Mouse (Mus musculus) bone marrow macrophage, adult 2 months (primary cell): ENCODE measurements around the gene Tspan4. TPM values are rescaled to one million over a fixed set of nuclear protein-coding genes. Genes with fewer than 3 reads are reported as not detected.

Source experiments
- H3K27ac ChIP-seq: 2 replicates; pipeline ENCODE4 v1.5.1; 2012; ENCODE audit warnings: low read depth, low read length; ENCODE audit not compliant: insufficient read depth
- H3K4me1 ChIP-seq: 2 replicates; pipeline ENCODE4 v1.6.1; 2012; ENCODE audit warnings: low read length; ENCODE audit not compliant: control insufficient read depth, insufficient read depth
- H3K4me3 ChIP-seq: 2 replicates; pipeline ENCODE4 v1.5.1; 2012; ENCODE audit warnings: mild to moderate bottlenecking, low read length, moderate library complexity; ENCODE audit not compliant: insufficient read depth
- CTCF ChIP-seq: IDR thresholded peaks from 2 replicates; pipeline ENCODE4 v1.5.1; 2012; ENCODE audit warnings: low read depth, mild to moderate bottlenecking, low read length, moderate library complexity
- POLR2A ChIP-seq: IDR thresholded peaks from 2 replicates; pipeline ENCODE4 v1.6.1; 2012; ENCODE audit warnings: mild to moderate bottlenecking, low read depth, low read length, borderline replicate concordance
- polyA plus RNA-seq: library from polyadenylated mRNA; stranded (reverse); fragments of >200 nt; gene quantifications from 2 replicates; pipeline ENCODE4 v1.2.4, GENCODE M21; 2012; ENCODE audit not compliant: missing spikeins, insufficient read depth, insufficient read length

The Tspan4 gene
- polyA plus RNA-seq, 1 experiment, result 102 TPM

DNA sequence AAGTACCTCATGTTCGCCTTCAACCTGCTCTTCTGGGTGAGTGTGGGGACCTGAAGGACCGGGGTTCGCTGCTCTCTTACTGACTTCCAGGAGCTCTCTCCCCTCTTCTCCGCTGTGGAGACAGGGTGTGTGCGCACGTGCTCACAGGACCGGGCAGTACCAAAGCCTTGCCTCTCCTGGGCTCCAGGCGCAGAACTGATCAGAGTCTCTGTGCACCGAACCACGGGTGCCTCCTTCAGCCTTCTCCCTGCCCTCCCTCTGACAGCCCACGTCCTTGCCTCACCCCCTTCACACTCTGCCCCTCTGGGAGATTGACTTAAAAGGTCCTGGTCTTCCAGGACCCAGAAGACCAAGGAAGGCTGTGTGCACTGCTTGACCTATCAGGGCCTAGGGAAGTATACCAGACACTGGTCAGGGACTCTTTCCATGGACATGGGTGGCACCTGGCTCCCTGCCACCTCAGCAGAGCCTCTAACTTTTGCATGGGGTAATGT is 7.5 kb downstream of the Tspan4 start:
- H3K4me1 ChIP-seq, result peaks cover 29% of the 10 kb centered on the region
- TF ChIP-seq CTCF (no peak), POLR2A (no peak)
- H3K4me3 ChIP-seq, result no peak overlapping the region
- no peak overlapping the region for H3K27ac ChIP-seq

DNA sequence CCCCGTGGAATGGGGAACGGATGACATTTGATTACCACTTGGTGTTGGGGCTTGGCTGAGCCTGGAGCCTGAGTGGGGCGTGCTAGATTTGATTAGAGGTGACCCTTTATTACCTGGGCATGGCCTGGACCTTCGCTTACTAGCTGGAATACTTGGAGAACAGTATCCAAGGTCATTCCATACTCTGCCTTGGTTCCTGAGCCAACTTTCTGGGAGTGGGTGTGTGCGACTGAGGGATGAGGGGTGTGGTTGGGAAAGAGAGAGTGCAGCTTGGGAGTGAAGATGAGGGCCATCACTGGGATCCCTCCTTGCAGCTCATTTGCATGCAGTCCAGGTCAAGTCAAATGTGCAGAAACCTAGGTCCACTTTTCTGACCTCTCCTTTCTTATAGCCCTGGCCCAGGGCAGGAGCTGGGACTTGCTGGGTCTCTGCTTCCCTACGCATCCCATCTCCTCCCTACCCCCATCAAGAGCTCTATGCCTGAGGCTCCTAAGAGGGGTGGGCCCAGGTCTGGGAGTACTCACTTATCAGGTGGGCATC is 8.1 kb downstream of the Tspan4 start:
- peaks cover 29% of the 10 kb centered on the region for H3K4me1 ChIP-seq
- no peak overlapping the region for H3K27ac ChIP-seq
- TF ChIP-seq POLR2A (no peak), CTCF (no peak)
- no peak overlapping the region for H3K4me3 ChIP-seq

DNA sequence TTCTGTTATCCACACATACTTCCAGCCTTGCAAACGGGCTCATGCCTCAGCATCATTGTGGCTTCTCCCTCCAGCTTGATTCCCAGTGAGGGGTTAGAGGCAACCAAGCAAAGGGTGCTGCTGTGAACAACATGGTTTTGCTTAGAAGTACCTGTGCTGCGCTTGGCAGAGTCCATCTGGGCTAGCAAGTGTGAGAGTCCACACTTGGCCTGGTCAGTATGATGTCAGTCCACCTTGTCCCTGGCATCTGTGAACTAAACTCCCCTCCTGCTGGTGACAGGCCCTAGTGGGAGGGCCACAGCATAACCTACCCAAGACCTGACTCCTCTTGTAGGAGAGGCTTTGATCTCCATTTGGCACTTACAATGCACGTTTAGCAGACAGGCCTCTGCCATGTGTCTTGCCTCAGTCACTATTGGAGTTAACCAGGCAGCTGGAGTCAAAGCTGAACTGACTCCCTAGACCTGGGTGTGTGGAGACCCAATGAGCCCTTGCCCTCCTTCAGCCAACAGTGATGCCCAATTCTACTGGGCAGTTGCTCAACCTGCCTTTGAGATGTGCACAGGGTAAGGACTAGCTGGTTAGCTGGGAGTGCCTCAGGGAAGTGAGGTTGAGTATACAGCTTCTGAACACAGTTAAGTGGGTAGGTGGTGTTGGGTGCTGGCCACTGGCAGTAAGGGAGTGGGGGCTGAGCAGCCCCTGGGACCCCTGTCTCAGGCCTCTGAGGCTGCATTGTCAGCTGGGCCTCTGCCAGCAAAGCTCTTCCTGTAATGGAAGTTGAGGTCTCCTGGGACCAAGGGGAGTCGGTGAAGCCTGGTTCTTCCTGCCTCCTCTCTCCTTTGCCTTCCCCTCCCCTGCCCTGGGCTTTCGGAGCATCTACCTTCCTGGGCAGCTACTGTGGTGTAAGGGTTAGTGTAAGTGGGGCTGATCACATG is 9.4 kb downstream of the Tspan4 start:
- Histone ChIP-seq H3K4me1 (peaks cover 31% of the 10 kb centered on the region), H3K4me3 (no peak overlapping the region), H3K27ac (no peak overlapping the region)
- TF ChIP-seq POLR2A, result no peak
- no peak for TF ChIP-seq CTCF

- peaks cover 35% of the 10 kb centered on the region for H3K4me1 ChIP-seq
- no peak overlapping the region for H3K4me3 ChIP-seq
- no peak overlapping the region for H3K27ac ChIP-seq
- no peak for TF ChIP-seq CTCF
- no peak for TF ChIP-seq POLR2A
These were observed 10.1 kb downstream of the Tspan4 start for GRCm38 (mm10) chr7:141485186-141485585.

- TF ChIP-seq POLR2A (no peak), CTCF (no peak)
- no peak overlapping the region for H3K27ac ChIP-seq
- peaks cover 35% of the 10 kb centered on the region for H3K4me1 ChIP-seq
- no peak overlapping the region for H3K4me3 ChIP-seq
These were observed 10.6 kb downstream of the Tspan4 start for GRCm38 (mm10) chr7:141485606-141486005.

- peaks cover 36% of the 10 kb centered on the region for H3K4me1 ChIP-seq
- H3K4me3 ChIP-seq, result no peak overlapping the region
- no peak for TF ChIP-seq POLR2A
- no peak for TF ChIP-seq CTCF
- no peak overlapping the region for H3K27ac ChIP-seq
These were observed 11.2 kb downstream of the Tspan4 start for GRCm38 (mm10) chr7:141486239-141486638.

GRCm38 (mm10) chr7:141487141-141487540 is 12.1 kb downstream of the Tspan4 start:
- TF ChIP-seq POLR2A (no peak), CTCF (no peak)

GRCm38 (mm10) chr7:141491151-141491550 is 16.1 kb downstream of the Tspan4 start:
- no peak overlapping the region for H3K4me3 ChIP-seq
- peaks cover 39% of the 10 kb centered on the region for H3K4me1 ChIP-seq
- peak overlapping the region; percentile 77 for H3K27ac ChIP-seq
- peak; percentile 42; the same call in 1 of the 2 replicates for TF ChIP-seq CTCF
- TF ChIP-seq POLR2A, result no peak

More at GRCm38 (mm10) chr7:141487141-141487540, 12.1 kb downstream of the Tspan4 start:
- Histone ChIP-seq H3K4me1 (peaks cover 39% of the 10 kb centered on the region), H3K4me3 (no peak overlapping the region), H3K27ac (no peak overlapping the region)

GRCm38 (mm10) chr7:141492738-141493137 is 17.7 kb downstream of the Tspan4 start:
- H3K27ac ChIP-seq, result no peak overlapping the region
- H3K4me1 ChIP-seq, result peaks cover 38% of the 10 kb centered on the region
- no peak for TF ChIP-seq POLR2A
- no peak for TF ChIP-seq CTCF
- H3K4me3 ChIP-seq, result no peak overlapping the region

- TF ChIP-seq CTCF (no peak), POLR2A (no peak)
These were observed 18.7 kb downstream of the Tspan4 start for GRCm38 (mm10) chr7:141493729-141494128.

More at GRCm38 (mm10) chr7:141493729-141494128, 18.7 kb downstream of the Tspan4 start:
- Histone ChIP-seq H3K27ac (no peak overlapping the region), H3K4me1 (peaks cover 40% of the 10 kb centered on the region), H3K4me3 (no peak overlapping the region)
